Mouse (Mus musculus): ENCODE data around the gene Mgarp.

DNA sequence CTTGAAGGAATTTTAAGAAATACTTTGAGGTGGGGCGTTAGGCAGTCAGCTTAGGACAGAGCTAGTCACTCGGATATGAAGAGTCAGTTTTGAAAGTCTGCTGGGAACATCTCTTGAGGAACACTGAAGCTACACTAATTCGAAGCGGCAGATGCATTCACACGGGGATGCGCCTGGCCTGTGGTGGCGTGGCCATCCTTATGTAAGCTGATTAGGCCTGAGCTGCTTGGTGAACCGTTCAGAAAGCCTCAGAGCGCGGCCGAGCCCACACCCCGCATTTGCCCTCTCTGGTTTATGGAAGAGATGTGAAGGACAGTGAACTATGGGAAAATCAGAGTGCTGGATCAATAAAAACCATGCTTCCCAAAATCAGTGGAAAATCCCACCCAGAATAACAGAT, 13.1 kb downstream of the Mgarp start:
- no peak for TF ChIP-seq EP300 (IDR thresholded peaks at IDR 0.05; ENCODE audit: low read depth)
- no peak for TF ChIP-seq CTCF (IDR thresholded peaks at IDR 0.05; ENCODE audit: low read depth)

All from liver, postnatal 0 days (tissue).